Mouse (Mus musculus): ENCODE results near the gene Tango6. TPM values are rescaled to one million over a fixed set of nuclear protein-coding genes. Genes with fewer than 3 reads are reported as not detected.

Tango6 gene
- total and polyA plus RNA-seq, 3 experiments: 2.9 to 6.4 (median 4.5) TPM

- H3K4me1 ChIP-seq (ENCODE audit: control insufficient read depth in 1 of 2, insufficient read depth in 2 of 2): peaks cover 0 to under 1% of the 10 kb centered on the region in 2 experiments; a peak in 1 of 4 replicates
- no peak for TF ChIP-seq JUND (conservative IDR thresholded peaks at IDR 0.05; ENCODE audit: low read depth, low read length)
- H3K4me3 ChIP-seq (replicated peaks in 1 of 3; ENCODE audit: low read depth in 2 of 3, low read length in 2 of 3, poor library complexity in 1 of 3): no peak within 1 kb of the TSS
- no peaks in the 10 kb centered on the region for H3K9me3 ChIP-seq (replicated peaks; ENCODE audit: low read length)
- H3K9ac ChIP-seq (ENCODE audit: insufficient read depth, low read depth): no peak within 1 kb of the TSS
- H3K27ac ChIP-seq (ENCODE audit: insufficient read depth, low read depth): no peak within 1 kb of the TSS
- H3K27me3 ChIP-seq (replicated peaks): no peaks in the 10 kb centered on the region
- 0 out of 2 replicates have a peak within 1 kb of the TSS, but pooled peaks have one; percentile 8 for H3K4me2 ChIP-seq (ENCODE audit: insufficient read depth, low read depth, poor library complexity, severe bottlenecking)
- no peak for DNase-seq (ENCODE audit: extremely low read depth)
- in situ Hi-C loops (cut with MboI; ENCODE audit: low pct_ligation_motif_present, low pct_unique_long_range_greater_than_20kb, low sequenced_read_pairs): no loop called here
- H3K36me3 ChIP-seq (replicated peaks in 1 of 2; ENCODE audit: control insufficient read depth in 1 of 2, insufficient read depth in 1 of 2, low read length in 1 of 2): peaks cover 6 to 35% of the 10 kb centered on the region in 2 experiments
- dilution Hi-C loops (cut with MboI; ENCODE audit: extremely low pct_ligation_motif_present, extremely low pct_unique_long_range_greater_than_20kb, low sequenced_read_pairs): no loop called here
- H3K79me2 ChIP-seq (replicated peaks; ENCODE audit: control insufficient read depth, extremely low read depth, insufficient read depth, poor library complexity, severe bottlenecking): no peaks in the 10 kb centered on the region
Measured at GRCm38 (mm10) chr8:106870051-106870450, 187.2 kb downstream of the Tango6 start, which contains the start of gene Has3. TSS of gene Has3 (plus strand) at chr8:106870242.

- in situ Hi-C loops (cut with MboI; ENCODE audit: low pct_ligation_motif_present, low pct_unique_long_range_greater_than_20kb, low sequenced_read_pairs): no loop called here
- Histone ChIP-seq H3K79me2 (replicated peaks; ENCODE audit: control insufficient read depth, extremely low read depth, insufficient read depth, poor library complexity, severe bottlenecking) (no peaks in the 10 kb centered on the region), H3K36me3 (replicated peaks in 1 of 2; ENCODE audit: control insufficient read depth in 1 of 2, insufficient read depth in 1 of 2, low read length in 1 of 2) (peaks cover 6 to 42% of the 10 kb centered on the region in 2 experiments), H3K27ac (ENCODE audit: insufficient read depth, low read depth) (no peak overlapping the region), H3K4me2 (ENCODE audit: insufficient read depth, low read depth, poor library complexity, severe bottlenecking) (0 out of 2 replicates have a peak overlapping the region, but pooled peaks have one; percentile 8), H3K4me1 (ENCODE audit: control insufficient read depth in 1 of 2, insufficient read depth in 2 of 2) (no peaks in the 10 kb centered on the region), H3K4me3 (replicated peaks in 1 of 3; ENCODE audit: low read depth in 2 of 3, low read length in 2 of 3, poor library complexity in 1 of 3) (no peak overlapping the region), H3K27me3 (replicated peaks) (no peaks in the 10 kb centered on the region), H3K9me3 (replicated peaks; ENCODE audit: low read length) (no peaks in the 10 kb centered on the region), H3K9ac (ENCODE audit: insufficient read depth, low read depth) (no peak overlapping the region)
- no peak for DNase-seq (ENCODE audit: extremely low read depth)
- no peak for TF ChIP-seq CHD1 (IDR thresholded peaks at IDR 0.05; ENCODE audit: low read depth, low read length)
- dilution Hi-C loops (cut with MboI; ENCODE audit: extremely low pct_ligation_motif_present, extremely low pct_unique_long_range_greater_than_20kb, low sequenced_read_pairs): no loop called here
Measured at GRCm38 (mm10) chr8:106870537-106871327, 187.9 kb downstream of the Tango6 start.

GRCm38 (mm10) chr8:106871328-106871926 is 188.6 kb downstream of the Tango6 start:
- H3K27ac ChIP-seq (ENCODE audit: insufficient read depth, low read depth): no peak overlapping the region
- 0 out of 2 replicates have a peak overlapping the region, but pooled peaks have one; percentile 8 for H3K4me2 ChIP-seq (ENCODE audit: insufficient read depth, low read depth, poor library complexity, severe bottlenecking)
- H3K27me3 ChIP-seq (replicated peaks): no peaks in the 10 kb centered on the region
- no peak for TF ChIP-seq JUN (IDR thresholded peaks at IDR 0.05; ENCODE audit: insufficient read depth, low read depth, low read length)
- TF ChIP-seq MAZ (IDR thresholded peaks at IDR 0.05; ENCODE audit: low read depth, low read length): no peak
- TF ChIP-seq ELF1 (IDR thresholded peaks at IDR 0.05; ENCODE audit: low read depth, low read length): no peak
- TF ChIP-seq CHD2 (IDR thresholded peaks at IDR 0.05; ENCODE audit: low read length): no peak
- H3K9ac ChIP-seq (ENCODE audit: insufficient read depth, low read depth): no peak overlapping the region
- dilution Hi-C loops (cut with MboI; ENCODE audit: extremely low pct_ligation_motif_present, extremely low pct_unique_long_range_greater_than_20kb, low sequenced_read_pairs) (no loop called here), in situ Hi-C loops (cut with MboI; ENCODE audit: low pct_ligation_motif_present, low pct_unique_long_range_greater_than_20kb, low sequenced_read_pairs) (no loop called here)
- peaks cover 6 to 48% of the 10 kb centered on the region in 2 experiments for H3K36me3 ChIP-seq (replicated peaks in 1 of 2; ENCODE audit: control insufficient read depth in 1 of 2, insufficient read depth in 1 of 2, low read length in 1 of 2)
- H3K4me1 ChIP-seq (ENCODE audit: control insufficient read depth in 1 of 2, insufficient read depth in 2 of 2): no peaks in the 10 kb centered on the region
- DNase-seq (ENCODE audit: extremely low read depth): no peak
- no peaks in the 10 kb centered on the region for H3K9me3 ChIP-seq (replicated peaks; ENCODE audit: low read length)
- H3K79me2 ChIP-seq (replicated peaks; ENCODE audit: control insufficient read depth, extremely low read depth, insufficient read depth, poor library complexity, severe bottlenecking): no peaks in the 10 kb centered on the region
- no peak overlapping the region for H3K4me3 ChIP-seq (replicated peaks in 1 of 3; ENCODE audit: low read depth in 2 of 3, low read length in 2 of 3, poor library complexity in 1 of 3)

Data from CH12.LX (cell line).